In genomic region chr6:23472686-23473085, GRCm38 (mm10) we compare ENCODE assay signal across 9 mouse cellular contexts.
DNase-seq lines count a peak whose midpoint lies in the region; ATAC-seq and TF ChIP-seq lines count a peak whose summit lies in the region.
"Had no signal": no experiment of that assay in that cellular context is flagged by ENCODE, and none has a peak within 500 bp of the region (broad histone marks: within the 10 kb centered on the region; RNA-seq: fewer than 3 reads in every experiment).

No protein-coding gene starts in this region.

- TF ChIP-seq CTCF in stomach, postnatal 0 days (IDR thresholded peaks at IDR 0.05; ENCODE audit: low read depth) = peak; percentile 66

- WGBS in stomach, postnatal 0 days = 64% methylated on average over 2 of the region's 2 CpGs

- peak; percentile 17; the same call in 1 of the 2 replicates for ATAC-seq in granulocyte monocyte progenitor cell, adult 5-6 weeks (replicated peaks; ENCODE audit: poor library complexity, severe bottlenecking)
- no peak for ATAC-seq in stomach, postnatal 0 days (ENCODE audit: low FRiP score, low TSS enrichment)

- DNase-seq in heart, postnatal 4 days = peak; percentile 16
- DNase-seq in heart, adult 11 months = no peak
- peak; percentile 7 for DNase-seq in urinary bladder, postnatal 14 days (ENCODE audit: low spot score)
- DNase-seq in urinary bladder, adult 18-20 months (ENCODE audit: low spot score in 2 of 2) = no peak
- peak; percentile 18 for DNase-seq in stomach, postnatal 0 days (ENCODE audit: low spot score)
- no peak for DNase-seq in adrenal gland, adult 18-20 months (ENCODE audit: low spot score in 2 of 2)
- no peak for DNase-seq in heart, postnatal 25 days (ENCODE audit: low spot score)

- no peak overlapping the region for H3K9ac ChIP-seq in stomach, postnatal 0 days (ENCODE audit: low read length)
- H3K9ac ChIP-seq: heart, embryonic 13.5 days had no signal

- H3K4me2 ChIP-seq in stomach, postnatal 0 days (replicated peaks; ENCODE audit: low read depth) = no peak overlapping the region
- H3K4me2 ChIP-seq: heart, embryonic 13.5 days had no signal

- intact Hi-C loops in heart, postnatal 25 days (cut with DNase I) = no loop called here

- TF ChIP-seq EP300 in stomach, postnatal 0 days (optimal IDR thresholded peaks at IDR 0.05) = no peak

- no peaks in the 10 kb centered on the region for H3K36me3 ChIP-seq in stomach, postnatal 0 days (ENCODE audit: control insufficient read depth, insufficient read depth, low read length)
- H3K36me3 ChIP-seq: heart, embryonic 13.5 days had no signal

- H3K27ac ChIP-seq in stomach, postnatal 0 days (replicated peaks) = no peak overlapping the region
- H3K27ac ChIP-seq: heart, embryonic 13.5 days had no signal

- H3K4me1 ChIP-seq in stomach, postnatal 0 days (replicated peaks; ENCODE audit: control insufficient read depth, insufficient read depth) = no peaks in the 10 kb centered on the region
- H3K4me1 ChIP-seq: heart, embryonic 13.5 days had no signal

- no peaks in the 10 kb centered on the region for H3K9me3 ChIP-seq in stomach, postnatal 0 days (ENCODE audit: control insufficient read depth, low read length)
- H3K9me3 ChIP-seq: heart, embryonic 13.5 days had no signal

- no peak overlapping the region for H3K4me3 ChIP-seq in stomach, postnatal 0 days (ENCODE audit: low read depth, low read length)
- H3K4me3 ChIP-seq: heart, embryonic 13.5 days had no signal

- no peaks in the 10 kb centered on the region for H3K27me3 ChIP-seq in stomach, postnatal 0 days (ENCODE audit: control insufficient read depth, insufficient read depth, low read length)
- H3K27me3 ChIP-seq: heart, embryonic 13.5 days had no signal

Comparison
In these comparisons a context has a peak if more than half of its experiments do, and no peak if none do; other contexts are left out.
1. DNase-seq: peak in heart, postnatal 4 days (single experiment), urinary bladder, postnatal 14 days (single experiment) and stomach, postnatal 0 days (single experiment); none in heart, adult 11 months (single experiment), urinary bladder, adult 18-20 months (0 of 2), adrenal gland, adult 18-20 months (0 of 2) and heart, postnatal 25 days (single experiment).